Mouse (Mus musculus): Measurements from ENCODE around the gene Fbxl16. TPM values are rescaled to one million over a fixed set of nuclear protein-coding genes. Genes with fewer than 3 reads are reported as not detected.

Gene Fbxl16
- polyA plus RNA-seq, 1 experiment from 2014 or later: 0.78 TPM

GRCm38 (mm10) chr17:25818851-25819780, 10.2 kb downstream of the Fbxl16 start:
- Histone ChIP-seq H3K4me1 (replicated peaks) (peaks cover 5% of the 10 kb centered on the region), H3K9me3 (replicated peaks) (no peaks in the 10 kb centered on the region), H3K9ac (no peak overlapping the region), H3K27ac (no peak overlapping the region), H3K27me3 (peaks cover 81% of the 10 kb centered on the region), H3K36me3 (no peaks in the 10 kb centered on the region), H3K4me2 (peak overlapping the region; percentile 5), H3K4me3 (peak overlapping the region; percentile 4; the same call in 1 of the 2 replicates)
- WGBS: 8% methylated on average over 46 of the region's 46 CpGs
- ATAC-seq (replicated peaks; ENCODE audit: insufficient number of reproducible peaks, insufficient read depth, low FRiP score, low read depth): no peak

- under 1% methylated on average over 18 of the region's 18 CpGs for WGBS
- peak within 1 kb of the TSS; percentile 61 for H3K4me3 ChIP-seq
- peaks cover 5% of the 10 kb centered on the region; the same call in 1 of the 2 replicates for H3K36me3 ChIP-seq
- H3K27ac ChIP-seq: peak within 1 kb of the TSS; percentile 8; the same call in 1 of the 2 replicates
- peak within 1 kb of the TSS; percentile 63 for H3K9ac ChIP-seq
- H3K4me2 ChIP-seq: peak within 1 kb of the TSS; percentile 87
- no peaks in the 10 kb centered on the region for H3K9me3 ChIP-seq (replicated peaks)
- H3K4me1 ChIP-seq (replicated peaks): peaks cover 24% of the 10 kb centered on the region
- peaks cover 41% of the 10 kb centered on the region for H3K27me3 ChIP-seq
- peak; percentile 58; the same call in 1 of the 2 replicates for ATAC-seq (replicated peaks; ENCODE audit: insufficient number of reproducible peaks, insufficient read depth, low FRiP score, low read depth)
These were observed 14.6 kb downstream of the Fbxl16 start, which contains the start of gene Wdr24 for GRCm38 (mm10) chr17:25823452-25823851. Gene Wdr24, plus strand, starts transcription at chr17:25823627.

GRCm38 (mm10) chr17:25824362-25825142, 15.7 kb downstream of the Fbxl16 start:
- Histone ChIP-seq H3K4me3 (peak overlapping the region; percentile 61), H3K4me2 (peak overlapping the region; percentile 87), H3K36me3 (peaks cover 5% of the 10 kb centered on the region; the same call in 1 of the 2 replicates), H3K27me3 (peaks cover 30% of the 10 kb centered on the region), H3K4me1 (replicated peaks) (peaks cover 33% of the 10 kb centered on the region), H3K9ac (peak overlapping the region; percentile 63; the same call in 1 of the 2 replicates), H3K9me3 (replicated peaks) (no peaks in the 10 kb centered on the region), H3K27ac (no peak overlapping the region)
- 69% methylated on average over 17 of the region's 17 CpGs for WGBS
- ATAC-seq (replicated peaks; ENCODE audit: insufficient number of reproducible peaks, insufficient read depth, low FRiP score, low read depth): no peak

- H3K4me3 ChIP-seq: no peak overlapping the region
- no peak overlapping the region for H3K9ac ChIP-seq
- WGBS: 84% methylated on average over 6 of the region's 6 CpGs
- H3K36me3 ChIP-seq: peaks cover 6% of the 10 kb centered on the region; the same call in 1 of the 2 replicates
- no peak for ATAC-seq (replicated peaks; ENCODE audit: insufficient number of reproducible peaks, insufficient read depth, low FRiP score, low read depth)
- no peaks in the 10 kb centered on the region for H3K9me3 ChIP-seq (replicated peaks)
- peaks cover 38% of the 10 kb centered on the region for H3K4me1 ChIP-seq (replicated peaks)
- H3K27ac ChIP-seq: no peak overlapping the region
- peak overlapping the region; percentile 87; the same call in 1 of the 2 replicates for H3K4me2 ChIP-seq
- peaks cover 23% of the 10 kb centered on the region for H3K27me3 ChIP-seq
These were observed 16.4 kb downstream of the Fbxl16 start for GRCm38 (mm10) chr17:25825311-25825710.

GRCm38 (mm10) chr17:25825984-25826570, 17.2 kb downstream of the Fbxl16 start:
- ATAC-seq (replicated peaks; ENCODE audit: insufficient number of reproducible peaks, insufficient read depth, low FRiP score, low read depth): no peak
- Histone ChIP-seq H3K4me1 (replicated peaks) (peaks cover 44% of the 10 kb centered on the region), H3K4me2 (no peak overlapping the region), H3K36me3 (peaks cover 14% of the 10 kb centered on the region), H3K9me3 (replicated peaks) (no peaks in the 10 kb centered on the region), H3K27ac (no peak overlapping the region), H3K9ac (no peak overlapping the region), H3K27me3 (peaks cover 15% of the 10 kb centered on the region), H3K4me3 (no peak overlapping the region)
- WGBS: 94% methylated on average over 27 of the region's 27 CpGs

- H3K9ac ChIP-seq: no peak overlapping the region
- 91% methylated on average over 13 of the region's 13 CpGs for WGBS
- no peak for ATAC-seq (replicated peaks; ENCODE audit: insufficient number of reproducible peaks, insufficient read depth, low FRiP score, low read depth)
- H3K27me3 ChIP-seq: peaks cover 7% of the 10 kb centered on the region
- H3K27ac ChIP-seq: no peak overlapping the region
- H3K36me3 ChIP-seq: peaks cover 18% of the 10 kb centered on the region
- no peaks in the 10 kb centered on the region for H3K9me3 ChIP-seq (replicated peaks)
- no peak overlapping the region for H3K4me3 ChIP-seq
- H3K4me2 ChIP-seq: no peak overlapping the region
- H3K4me1 ChIP-seq (replicated peaks): peaks cover 54% of the 10 kb centered on the region
These were observed 18.1 kb downstream of the Fbxl16 start for GRCm38 (mm10) chr17:25827011-25827410.

- Histone ChIP-seq H3K27ac (no peak overlapping the region), H3K27me3 (no peaks in the 10 kb centered on the region), H3K9me3 (replicated peaks) (no peaks in the 10 kb centered on the region), H3K4me2 (no peak overlapping the region), H3K9ac (no peak overlapping the region), H3K4me1 (replicated peaks) (peaks cover 56% of the 10 kb centered on the region), H3K36me3 (peaks cover 18% of the 10 kb centered on the region), H3K4me3 (no peak overlapping the region)
- no peak for ATAC-seq (replicated peaks; ENCODE audit: insufficient number of reproducible peaks, insufficient read depth, low FRiP score, low read depth)
- 89% methylated on average over 22 of the region's 22 CpGs for WGBS
These were observed 18.8 kb downstream of the Fbxl16 start for GRCm38 (mm10) chr17:25827546-25828222.

- no peak for ATAC-seq (replicated peaks; ENCODE audit: insufficient number of reproducible peaks, insufficient read depth, low FRiP score, low read depth)
- peak overlapping the region; percentile 72 for H3K4me3 ChIP-seq
- peaks cover 56% of the 10 kb centered on the region for H3K4me1 ChIP-seq (replicated peaks)
- H3K4me2 ChIP-seq: peak overlapping the region; percentile 84
- 81% methylated on average over 8 of the region's 8 CpGs for WGBS
- peak overlapping the region; percentile 82; the same call in 1 of the 2 replicates for H3K9ac ChIP-seq
- no peaks in the 10 kb centered on the region for H3K9me3 ChIP-seq (replicated peaks)
- H3K36me3 ChIP-seq: peaks cover 18% of the 10 kb centered on the region
- no peaks in the 10 kb centered on the region for H3K27me3 ChIP-seq
- H3K27ac ChIP-seq: peak overlapping the region; percentile 90
These were observed 19.3 kb downstream of the Fbxl16 start for GRCm38 (mm10) chr17:25828223-25828594.

- H3K27me3 ChIP-seq: no peaks in the 10 kb centered on the region
- WGBS: under 1% methylated on average over 32 of the region's 32 CpGs
- H3K36me3 ChIP-seq: peaks cover 18% of the 10 kb centered on the region
- peak within 1 kb of the TSS; percentile 90 for H3K27ac ChIP-seq
- H3K9me3 ChIP-seq (replicated peaks): no peaks in the 10 kb centered on the region
- peak within 1 kb of the TSS; percentile 72 for H3K4me3 ChIP-seq
- H3K4me2 ChIP-seq: peak within 1 kb of the TSS; percentile 84
- no peak for ATAC-seq (replicated peaks; ENCODE audit: insufficient number of reproducible peaks, insufficient read depth, low FRiP score, low read depth)
- peak within 1 kb of the TSS; percentile 82 for H3K9ac ChIP-seq
- peaks cover 55% of the 10 kb centered on the region for H3K4me1 ChIP-seq (replicated peaks)
These were observed 20.1 kb downstream of the Fbxl16 start, which contains the start of gene Jmjd8 for GRCm38 (mm10) chr17:25828712-25829557. Gene Jmjd8, plus strand, starts transcription at chr17:25828867.

GRCm38 (mm10) chr17:25829558-25830017, 20.7 kb downstream of the Fbxl16 start:
- peak overlapping the region; percentile 72 for H3K4me3 ChIP-seq
- H3K4me2 ChIP-seq: peak overlapping the region; percentile 84
- no peaks in the 10 kb centered on the region for H3K9me3 ChIP-seq (replicated peaks)
- H3K27ac ChIP-seq: peak overlapping the region; percentile 90
- 39% methylated on average over 8 of the region's 8 CpGs for WGBS
- H3K27me3 ChIP-seq: no peaks in the 10 kb centered on the region
- peaks cover 18% of the 10 kb centered on the region for H3K36me3 ChIP-seq
- H3K9ac ChIP-seq: peak overlapping the region; percentile 82
- no peak for ATAC-seq (replicated peaks; ENCODE audit: insufficient number of reproducible peaks, insufficient read depth, low FRiP score, low read depth)
- H3K4me1 ChIP-seq (replicated peaks): peaks cover 55% of the 10 kb centered on the region
